Mouse (Mus musculus) myocyte (in vitro differentiated cells): ENCODE measurements around the gene Apaf1.

Experiments
- CEBPB ChIP-seq: IDR thresholded peaks from 2 replicates; pipeline ENCODE4 v1.6.1; 2011; ENCODE audit warnings: mild to moderate bottlenecking, moderate library complexity; ENCODE audit not compliant: poor library complexity, insufficient read depth, severe bottlenecking
- E2F4 ChIP-seq: IDR thresholded peaks from one replicate; pipeline ENCODE4 v1.6.1; 2011; ENCODE audit warnings: mild to moderate bottlenecking, control low read depth, moderate library complexity; ENCODE audit not compliant: insufficient read depth
- MAX ChIP-seq: IDR thresholded peaks from one replicate; pipeline ENCODE4 v1.6.1; 2011; ENCODE audit warnings: low read depth, mild to moderate bottlenecking, control low read depth
- MYOD1 ChIP-seq, 3 experiments: IDR thresholded peaks; one replicate each; pipeline ENCODE4 v1.6.1; 2011; ENCODE audit warnings: control low read depth in 2 of 3, low read depth in 2 of 3, mild to moderate bottlenecking in 2 of 3, moderate library complexity in 1 of 3; ENCODE audit not compliant: insufficient read length in 2 of 3, control insufficient read depth in 1 of 3
- MYOG ChIP-seq, 3 experiments: IDR thresholded peaks; one replicate each; pipeline ENCODE4 v1.6.1; 2011; ENCODE audit warnings: control low read depth in 2 of 3, low read depth in 2 of 3, mild to moderate bottlenecking in 2 of 3; ENCODE audit not compliant: insufficient read length in 2 of 3, control insufficient read depth in 1 of 3, insufficient read depth in 1 of 3
- POLR2A ChIP-seq: IDR thresholded peaks from one replicate; pipeline ENCODE4 v1.6.1; 2011; ENCODE audit warnings: low read depth, mild to moderate bottlenecking, control low read depth, moderate library complexity; ENCODE audit not compliant: insufficient read length
- POLR2AphosphoS2 ChIP-seq: IDR thresholded peaks from one replicate; pipeline ENCODE4 v1.6.1; 2011; ENCODE audit warnings: low read depth, control low read depth; ENCODE audit not compliant: insufficient read length
- SRF ChIP-seq: IDR thresholded peaks from one replicate; pipeline ENCODE4 v1.6.1; 2011; ENCODE audit warnings: low read depth; ENCODE audit not compliant: control insufficient read depth, insufficient read length
- TCF12 ChIP-seq: IDR thresholded peaks from one replicate; pipeline ENCODE4 v1.6.1; 2011; ENCODE audit warnings: mild to moderate bottlenecking, control low read depth; ENCODE audit not compliant: poor library complexity, insufficient read depth, severe bottlenecking
- TCF3 ChIP-seq: IDR thresholded peaks from one replicate; pipeline ENCODE4 v1.6.1; 2011; ENCODE audit warnings: low read depth, control low read depth; ENCODE audit not compliant: insufficient read length
- USF1 ChIP-seq: IDR thresholded peaks from one replicate; pipeline ENCODE4 v1.6.1; 2011; ENCODE audit warnings: low read depth, mild to moderate bottlenecking, control low read depth, moderate library complexity

DNA sequence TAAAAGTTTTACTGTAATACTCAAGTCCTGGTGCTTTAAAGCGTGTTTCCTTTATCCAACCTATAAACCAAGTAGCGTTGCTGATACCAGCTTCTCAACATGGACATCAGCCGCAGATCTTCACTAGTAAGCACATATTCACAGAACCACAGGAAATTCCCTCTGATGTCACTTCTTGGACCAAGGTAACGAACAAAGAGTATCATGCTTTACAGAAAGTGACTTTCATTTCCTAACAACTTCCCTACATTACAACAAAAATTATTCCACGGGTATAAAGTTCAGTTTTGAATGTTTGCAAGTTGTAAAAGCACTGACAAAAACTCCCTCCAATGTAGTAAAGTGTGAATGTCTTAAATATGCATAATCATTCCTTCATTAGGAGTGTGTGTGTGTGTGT lies 2.0 kb downstream of the Apaf1 start:
- no peak for TF ChIP-seq TCF3
- TF ChIP-seq POLR2A: no peak
- no peak for TF ChIP-seq SRF
- TF ChIP-seq E2F4: no peak
- no peak for TF ChIP-seq MAX
- TF ChIP-seq TCF12: no peak
- no peak for TF ChIP-seq USF1
- no peak for TF ChIP-seq POLR2AphosphoS2
- no peak for TF ChIP-seq MYOG (IDR thresholded peaks at IDR 0.05; ENCODE audit: control insufficient read depth in 1 of 3, insufficient read depth in 1 of 3, insufficient read length in 2 of 3, low read depth in 2 of 3)
- TF ChIP-seq MYOD1 (IDR thresholded peaks at IDR 0.05; ENCODE audit: control insufficient read depth in 1 of 3, insufficient read length in 2 of 3, low read depth in 2 of 3): no peak
- TF ChIP-seq CEBPB: no peak
